ENCODE assay signal across 19 mouse cellular contexts in genomic region chr17:47424186-47424585, GRCm38 (mm10). TPM values are rescaled to one million over a fixed set of nuclear protein-coding genes. Genes with fewer than 3 reads are reported as not detected.
"Had no signal": no experiment of that assay in that cellular context is flagged by ENCODE, and none has a peak within 500 bp of the region (broad histone marks: within the 10 kb centered on the region; RNA-seq: fewer than 3 reads in every experiment).

No protein-coding gene starts in this region.

- H3K4me3 ChIP-seq: limb, embryonic 15.5 days; liver, embryonic 13.5 days; midbrain, embryonic 12.5 days; neural tube, embryonic 13.5 days had no signal

- DNase-seq: kidney, adult 18-20 months; kidney, postnatal 36 days; layer of hippocampus, adult 9-11 months; layer of hippocampus, postnatal 36 days; liver, embryonic 13.5 days; lung, adult 18-20 months; lung, postnatal 14 days; right cerebral cortex, postnatal 14 days; thymus, postnatal 36 days had no signal

- H3K27me3 ChIP-seq: limb, embryonic 15.5 days; liver, embryonic 13.5 days; neural tube, embryonic 13.5 days had no signal

- H3K36me3 ChIP-seq: limb, embryonic 15.5 days; liver, embryonic 13.5 days; midbrain, embryonic 12.5 days; neural tube, embryonic 13.5 days had no signal

- H3K27ac ChIP-seq: kidney, postnatal 0 days; limb, embryonic 15.5 days; liver, embryonic 13.5 days; midbrain, embryonic 12.5 days; neural tube, embryonic 13.5 days had no signal

- H3K9me3 ChIP-seq: limb, embryonic 15.5 days; liver, embryonic 13.5 days; midbrain, embryonic 12.5 days; neural tube, embryonic 13.5 days had no signal

- ATAC-seq: midbrain, embryonic 16.5 days had no signal

- H3K4me2 ChIP-seq: limb, embryonic 15.5 days; liver, embryonic 13.5 days; midbrain, embryonic 12.5 days; neural tube, embryonic 13.5 days had no signal

- H3K9ac ChIP-seq: limb, embryonic 15.5 days; liver, embryonic 13.5 days; midbrain, embryonic 12.5 days; neural tube, embryonic 13.5 days had no signal

RNA-seq across cellular contexts. Expression of gene 1700001C19Rik, which starts 13.0 kb away (rescaled TPM):
- total RNA-seq: layer of hippocampus, adult 18-20 months; layer of hippocampus, postnatal 36 days; left cerebral cortex, adult 8-10 months; megakaryocyte-erythroid progenitor cell, adult 5-6 weeks had no signal
- polyA plus RNA-seq: small intestine, adult 2 months had no signal

RNA-seq across cellular contexts. Expression of gene Guca1a, which starts 23.8 kb away (rescaled TPM):
- total RNA-seq: layer of hippocampus, postnatal 36 days; left cerebral cortex, postnatal 25 days; megakaryocyte-erythroid progenitor cell, adult 5-6 weeks had no signal
